Mouse (Mus musculus) MEL (cell line): ENCODE measurements around the gene Atf7ip. TPM values are rescaled to one million over a fixed set of nuclear protein-coding genes. Genes with fewer than 3 reads are reported as not detected.
A peak's percentile ranks its signal among the peaks of the same experiment; 100 is the strongest.

Source experiments
- DNase-seq: peaks from one replicate; pipeline ENCODE4 v3.0.0; 2011; ENCODE audit warnings: low read depth, low spot score
- H3K27ac ChIP-seq: 2 replicates; pipeline ENCODE4 v1.5.1; 2012; ENCODE audit warnings: low read depth, mild to moderate bottlenecking, control low read depth, low read length, moderate library complexity; ENCODE audit not compliant: control insufficient read depth
- H3K27me3 ChIP-seq, 2 experiments: fragments of 150-350 bp in 1 of 2; sonication (generic) in 1 of 2; 2 replicates each; pipeline ENCODE4 v1.6.1; 2012; ENCODE audit warnings: low read length in 2 of 2, mild to moderate bottlenecking in 2 of 2, improper control_type of control experiment in 1 of 2, moderate library complexity in 1 of 2; ENCODE audit not compliant: insufficient read depth in 2 of 2, control insufficient read depth in 1 of 2
- H3K36me3 ChIP-seq, 2 experiments: 2 replicates each; pipeline ENCODE4 v1.6.1; 2012 to 2014; ENCODE audit warnings: low read length in 2 of 2, improper control_type of control experiment in 1 of 2, inconsistent platforms in 1 of 2, mild to moderate bottlenecking in 1 of 2; ENCODE audit not compliant: insufficient read depth in 2 of 2, control insufficient read depth in 1 of 2
- H3K4me1 ChIP-seq, 2 experiments: fragments of 150-350 bp in 1 of 2; sonication (generic) in 1 of 2; 2 replicates each; pipeline ENCODE4 v1.6.1; 2012; ENCODE audit warnings: low read length in 2 of 2, improper control_type of control experiment in 1 of 2, mild to moderate bottlenecking in 1 of 2; ENCODE audit not compliant: insufficient read depth in 2 of 2, control insufficient read depth in 1 of 2
- H3K4me3 ChIP-seq, 2 experiments: fragments of 150-350 bp in 1 of 2; sonication (generic) in 1 of 2; 2 replicates each; pipeline ENCODE4 v1.5.1; 2012; ENCODE audit warnings: low read depth in 2 of 2, low read length in 2 of 2, mild to moderate bottlenecking in 2 of 2, moderate library complexity in 2 of 2, control low read depth in 1 of 2, improper control_type of control experiment in 1 of 2; ENCODE audit not compliant: control insufficient read depth in 1 of 2, insufficient read depth in 1 of 2
- H3K79me2 ChIP-seq: 2 replicates; pipeline ENCODE4 v1.6.1; 2012; ENCODE audit warnings: mild to moderate bottlenecking, low read length, moderate library complexity; ENCODE audit not compliant: control insufficient read depth, poor library complexity, insufficient read depth
- H3K9ac ChIP-seq: 2 replicates; pipeline ENCODE4 v1.6.1; 2012; ENCODE audit warnings: low read depth, mild to moderate bottlenecking, control low read depth, low read length, moderate library complexity; ENCODE audit not compliant: control insufficient read depth, poor library complexity, severe bottlenecking
- H3K9me3 ChIP-seq: fragments of 150-350 bp; sonication (generic); replicated peaks from 2 replicates; pipeline ENCODE4 v1.6.1; 2012; ENCODE audit warnings: mild to moderate bottlenecking, low read length, improper control_type of control experiment, moderate library complexity; ENCODE audit not compliant: insufficient read depth
- BHLHE40 ChIP-seq: IDR thresholded peaks from 2 replicates; pipeline ENCODE4 v1.6.1; 2012; ENCODE audit warnings: low read depth, mild to moderate bottlenecking, inconsistent platforms, low read length, improper control_type of control experiment, borderline replicate concordance
- CHD1 ChIP-seq: IDR thresholded peaks from 2 replicates; pipeline ENCODE4 v1.6.1; 2012; ENCODE audit warnings: low read depth, mild to moderate bottlenecking, inconsistent platforms, low read length, improper control_type of control experiment
- CTCF ChIP-seq, 3 experiments: IDR thresholded peaks in 2 of 3; conservative IDR thresholded peaks in 1 of 3; 2 replicates each; pipeline ENCODE4 v1.5.1; 2011 to 2012; ENCODE audit warnings: low read length in 3 of 3, low read depth in 2 of 3, mild to moderate bottlenecking in 2 of 3, improper control_type of control experiment in 1 of 3, inconsistent platforms in 1 of 3, mixed read lengths in 1 of 3, moderate library complexity in 1 of 3; ENCODE audit not compliant: control insufficient read depth in 1 of 3, insufficient read depth in 1 of 3, poor library complexity in 1 of 3, severe bottlenecking in 1 of 3
- E2F4 ChIP-seq: IDR thresholded peaks from 2 replicates; pipeline ENCODE4 v1.6.1; 2011; ENCODE audit warnings: low read depth, low read length, improper control_type of control experiment, borderline replicate concordance
- ELF1 ChIP-seq: IDR thresholded peaks from 2 replicates; pipeline ENCODE4 v1.6.1; 2014; ENCODE audit warnings: low read depth, mild to moderate bottlenecking, inconsistent platforms, low read length, improper control_type of control experiment, moderate library complexity
- EP300 ChIP-seq, 2 experiments: IDR thresholded peaks; 2 replicates each; pipeline ENCODE4 v1.6.1; 2011; ENCODE audit warnings: improper control_type of control experiment in 2 of 2, low read length in 2 of 2, low read depth in 1 of 2, mild to moderate bottlenecking in 1 of 2
- ETS1 ChIP-seq: IDR thresholded peaks from 2 replicates; pipeline ENCODE4 v1.6.1; 2012; ENCODE audit warnings: low read depth, mild to moderate bottlenecking, inconsistent platforms, low read length, improper control_type of control experiment, moderate library complexity
- GABPA ChIP-seq: IDR thresholded peaks from 2 replicates; pipeline ENCODE4 v1.6.1; 2012; ENCODE audit warnings: low read depth, mild to moderate bottlenecking, inconsistent platforms, low read length, improper control_type of control experiment, moderate library complexity
- GATA1 ChIP-seq: IDR thresholded peaks from 2 replicates; pipeline ENCODE4 v1.6.1; 2011; ENCODE audit warnings: low read depth, low read length, improper control_type of control experiment
- HCFC1 ChIP-seq: IDR thresholded peaks from 2 replicates; pipeline ENCODE4 v1.6.1; 2012; ENCODE audit warnings: low read depth, mild to moderate bottlenecking, inconsistent platforms, low read length, improper control_type of control experiment, moderate library complexity
- KAT2A ChIP-seq: conservative IDR thresholded peaks from 2 replicates; pipeline ENCODE4 v1.6.1; 2012; ENCODE audit warnings: low read depth, low read length, improper control_type of control experiment, inconsistent platforms
- MAFK ChIP-seq: IDR thresholded peaks from 2 replicates; pipeline ENCODE4 v1.6.1; 2011; ENCODE audit warnings: low read depth, mild to moderate bottlenecking, low read length, improper control_type of control experiment, borderline replicate concordance
- MAX ChIP-seq: IDR thresholded peaks from 2 replicates; pipeline ENCODE4 v1.6.1; 2011; ENCODE audit warnings: low read length, improper control_type of control experiment
- MAZ ChIP-seq: IDR thresholded peaks from 2 replicates; pipeline ENCODE4 v1.6.1; 2012; ENCODE audit warnings: low read depth, mild to moderate bottlenecking, inconsistent platforms, low read length, improper control_type of control experiment
- MXI1 ChIP-seq: IDR thresholded peaks from 2 replicates; pipeline ENCODE4 v1.6.1; 2011; ENCODE audit warnings: mild to moderate bottlenecking, low read depth, low read length, improper control_type of control experiment
- MYB ChIP-seq: IDR thresholded peaks from 2 replicates; pipeline ENCODE4 v1.6.1; 2011; ENCODE audit warnings: mild to moderate bottlenecking, low read depth, low read length, improper control_type of control experiment
- MYC ChIP-seq: IDR thresholded peaks from 2 replicates; pipeline ENCODE4 v1.6.1; 2011; ENCODE audit warnings: low read depth, mild to moderate bottlenecking, low read length, improper control_type of control experiment, moderate library complexity
- NELFE ChIP-seq: IDR thresholded peaks from 2 replicates; pipeline ENCODE4 v1.6.1; 2011; ENCODE audit warnings: low read depth, low read length, improper control_type of control experiment
- POLR2A ChIP-seq, 2 experiments: IDR thresholded peaks; 2 replicates each; pipeline ENCODE4 v1.6.1; 2011 to 2012; ENCODE audit warnings: low read length in 2 of 2, mild to moderate bottlenecking in 2 of 2, control low read depth in 1 of 2, improper control_type of control experiment in 1 of 2, low read depth in 1 of 2, moderate library complexity in 1 of 2; ENCODE audit not compliant: control insufficient read depth in 1 of 2, insufficient read depth in 1 of 2, poor library complexity in 1 of 2
- POLR2AphosphoS2 ChIP-seq: IDR thresholded peaks from 2 replicates; pipeline ENCODE4 v1.6.1; 2011; ENCODE audit warnings: low read length, improper control_type of control experiment
- POLR2AphosphoS5 ChIP-seq: IDR thresholded peaks from 2 replicates; pipeline ENCODE4 v1.6.1; 2012; ENCODE audit warnings: low read depth, borderline replicate concordance, mild to moderate bottlenecking, inconsistent platforms, low read length, moderate library complexity, mixed read lengths
- RAD21 ChIP-seq: IDR thresholded peaks from 2 replicates; pipeline ENCODE4 v1.6.1; 2011; ENCODE audit warnings: mild to moderate bottlenecking, low read depth, low read length, improper control_type of control experiment
- RCOR1 ChIP-seq: IDR thresholded peaks from 2 replicates; pipeline ENCODE4 v1.6.1; 2012; ENCODE audit warnings: low read depth, mild to moderate bottlenecking, inconsistent platforms, low read length, improper control_type of control experiment
- SIN3A ChIP-seq: IDR thresholded peaks from 2 replicates; pipeline ENCODE4 v1.6.1; 2012; ENCODE audit warnings: low read length, improper control_type of control experiment, inconsistent platforms
- SMC3 ChIP-seq: IDR thresholded peaks from 2 replicates; pipeline ENCODE4 v1.6.1; 2011; ENCODE audit warnings: low read depth, low read length, improper control_type of control experiment
- TAL1 ChIP-seq: IDR thresholded peaks from 2 replicates; pipeline ENCODE4 v1.6.1; 2012; ENCODE audit warnings: mild to moderate bottlenecking, inconsistent platforms, low read length, moderate library complexity, mixed read lengths
- TBP ChIP-seq: IDR thresholded peaks from 2 replicates; pipeline ENCODE4 v1.8.0; 2011; ENCODE audit warnings: low read depth, low read length, improper control_type of control experiment
- TCF12 ChIP-seq: IDR thresholded peaks from 2 replicates; pipeline ENCODE4 v1.6.1; 2014; ENCODE audit warnings: low read depth, mild to moderate bottlenecking, inconsistent platforms, low read length, improper control_type of control experiment, moderate library complexity
- USF1 ChIP-seq: IDR thresholded peaks from 2 replicates; pipeline ENCODE4 v1.6.1; 2014; ENCODE audit warnings: low read depth, mild to moderate bottlenecking, inconsistent platforms, low read length, improper control_type of control experiment, moderate library complexity
- USF2 ChIP-seq, 2 experiments: IDR thresholded peaks; 2 replicates each; pipeline ENCODE4 v1.6.1; 2011 to 2012; ENCODE audit warnings: improper control_type of control experiment in 2 of 2, low read length in 2 of 2, borderline replicate concordance in 1 of 2, inconsistent platforms in 1 of 2, low read depth in 1 of 2, mild to moderate bottlenecking in 1 of 2; ENCODE audit not compliant: insufficient read depth in 1 of 2
- ZMIZ1 ChIP-seq: IDR thresholded peaks from 2 replicates; pipeline ENCODE4 v1.6.1; 2012; ENCODE audit warnings: low read depth, mild to moderate bottlenecking, inconsistent platforms, low read length, improper control_type of control experiment, moderate library complexity
- ZNF384 ChIP-seq: IDR thresholded peaks from 2 replicates; pipeline ENCODE4 v1.6.1; 2012; ENCODE audit warnings: low read depth, mild to moderate bottlenecking, inconsistent platforms, low read length, improper control_type of control experiment
- polyA plus RNA-seq, 2 experiments: library from polyadenylated mRNA; stranded (reverse) in 1 of 2; unstranded in 1 of 2; fragments of >175 nt in 1 of 2; fragments of >200 nt in 1 of 2; gene quantifications; 2 replicates each; pipeline versions ENCODE4 v1.2.1 to v1.2.4; 2012; ENCODE audit warnings: low replicate concordance in 2 of 2, low read depth in 1 of 2; ENCODE audit not compliant: insufficient read length in 2 of 2, insufficient read depth in 1 of 2, missing spikeins in 1 of 2
- total RNA-seq: library from RNA; depleted of rRNA; stranded (reverse); fragments of 300-350 nt; gene quantifications from 2 replicates; pipeline ENCODE4 v1.2.3, GENCODE M21; 2012

Gene Atf7ip
- total and polyA plus RNA-seq, 3 experiments, result 7.3 to 56.1 (median 24.6) TPM

DNA sequence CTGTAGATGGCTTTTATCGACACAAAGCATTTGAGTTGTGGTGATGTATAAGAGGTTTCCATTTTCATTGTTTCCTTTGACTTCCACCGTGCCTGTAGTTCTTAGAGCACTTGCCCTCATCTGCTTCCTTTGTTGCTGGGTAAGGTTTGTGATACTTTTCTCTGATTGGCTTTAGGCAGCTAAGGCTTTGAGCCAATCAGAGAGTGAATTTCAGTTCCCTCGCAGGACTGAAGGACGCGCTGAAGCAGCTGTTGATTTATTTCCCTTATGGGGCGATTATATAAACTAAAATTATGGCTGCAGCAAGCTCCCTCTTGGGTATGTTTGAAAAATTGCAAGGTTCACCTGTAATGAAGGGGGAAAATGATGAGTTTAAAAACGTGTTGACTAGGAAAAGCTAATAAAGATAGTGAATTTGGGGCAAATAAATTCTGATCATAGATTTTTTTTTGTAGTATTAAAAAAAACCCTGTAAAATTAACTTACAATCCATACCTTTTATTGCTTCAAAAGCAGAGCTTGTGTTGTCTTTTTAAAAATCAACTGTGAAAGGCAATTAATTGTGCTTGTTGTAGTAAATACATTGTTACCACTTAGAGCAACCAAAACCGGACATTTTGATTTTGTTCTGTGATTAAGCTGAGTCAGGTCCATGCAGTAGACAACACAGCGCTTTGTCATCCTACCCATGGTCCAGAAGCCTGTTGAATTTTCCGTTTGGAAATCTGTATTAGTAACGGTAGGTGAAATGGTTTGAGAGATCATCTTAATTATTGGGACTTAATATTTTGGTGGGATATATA, 48.0 kb downstream of the Atf7ip start (continued):
- TF ChIP-seq CTCF (IDR thresholded peaks at IDR 0.05 in 2 of 3, conservative IDR thresholded peaks at IDR 0.05 in 1 of 3; ENCODE audit: control insufficient read depth in 1 of 3, insufficient read depth in 1 of 3, low read depth in 2 of 3, low read length in 3 of 3, poor library complexity in 1 of 3, severe bottlenecking in 1 of 3) (peak in 1 of 3 experiments; percentile 56; a peak in 2 of 6 replicates), ZNF384 (no peak)

GRCm38 (mm10) chr6:136554774-136555522, 49.0 kb downstream of the Atf7ip start:
- DNase-seq, result peak; percentile 95
- H3K4me1 ChIP-seq, result peaks cover 13% of the 10 kb centered on the region in 2 experiments
- H3K79me2 ChIP-seq, result peaks cover 27% of the 10 kb centered on the region
- H3K4me3 ChIP-seq, result peak overlapping the region; percentile 61 to 62
- H3K9me3 ChIP-seq, result no peaks in the 10 kb centered on the region
- peak overlapping the region; percentile 75 for H3K9ac ChIP-seq
- H3K36me3 ChIP-seq, result peaks cover 0 to 23% of the 10 kb centered on the region in 2 experiments; a peak in 2 of 4 replicates
- H3K27me3 ChIP-seq, result no peaks in the 10 kb centered on the region
- peak overlapping the region; percentile 95 for H3K27ac ChIP-seq
- TF ChIP-seq CHD1, result peak; percentile 81
- TF ChIP-seq MXI1, result no peak
- TF ChIP-seq RAD21, result no peak
- TF ChIP-seq MAFK, result no peak
- peak; percentile 94 for TF ChIP-seq TBP
- no peak for TF ChIP-seq USF2 (IDR thresholded peaks at IDR 0.05; ENCODE audit: borderline replicate concordance in 1 of 2, insufficient read depth in 1 of 2, low read depth in 1 of 2, low read length in 2 of 2)
- TF ChIP-seq NELFE, result peak; percentile 49; the same call in 1 of the 2 replicates
- no peak for TF ChIP-seq RCOR1
- TF ChIP-seq EP300 (IDR thresholded peaks at IDR 0.05; ENCODE audit: low read depth in 1 of 2, low read length in 2 of 2), result no peak
- no peak for TF ChIP-seq GABPA
- no peak for TF ChIP-seq MYB
- TF ChIP-seq ELF1, result 0 out of 2 replicates have a peak, but pooled peaks have one; percentile 21
- peak in 1 of 2 experiments; percentile 53; a peak in 1 of 4 replicates for TF ChIP-seq POLR2A (IDR thresholded peaks at IDR 0.05; ENCODE audit: control insufficient read depth in 1 of 2, insufficient read depth in 1 of 2, low read depth in 1 of 2, low read length in 2 of 2, poor library complexity in 1 of 2)
- no peak for TF ChIP-seq SIN3A
- TF ChIP-seq CTCF (IDR thresholded peaks at IDR 0.05 in 2 of 3, conservative IDR thresholded peaks at IDR 0.05 in 1 of 3; ENCODE audit: control insufficient read depth in 1 of 3, insufficient read depth in 1 of 3, low read depth in 2 of 3, low read length in 3 of 3, poor library complexity in 1 of 3, severe bottlenecking in 1 of 3), result no peak
- TF ChIP-seq HCFC1, result peak; percentile 34; the same call in 1 of the 2 replicates
- 0 out of 2 replicates have a peak, but pooled peaks have one; percentile 16 for TF ChIP-seq TCF12
- no peak for TF ChIP-seq POLR2AphosphoS5
- no peak for TF ChIP-seq BHLHE40
- no peak for TF ChIP-seq SMC3
- TF ChIP-seq E2F4, result no peak
- no peak for TF ChIP-seq MAZ
- TF ChIP-seq GATA1, result peak; percentile 55; the same call in 1 of the 2 replicates
- TF ChIP-seq MYC, result no peak
- TF ChIP-seq TAL1, result no peak
- peak; percentile 63 for TF ChIP-seq ZMIZ1
- 0 out of 2 replicates have a peak, but pooled peaks have one; percentile 14 for TF ChIP-seq KAT2A
- no peak for TF ChIP-seq ETS1
- TF ChIP-seq POLR2AphosphoS2, result peak; percentile 62; the same call in 1 of the 2 replicates
- no peak for TF ChIP-seq MAX
- peak; percentile 63 for TF ChIP-seq USF1
